Mouse (Mus musculus): ENCODE measurements at regions not wholly inside any gene's neighbourhood (a gene's known extent, or its start where the extent isn't known, plus 50 kb on each side); places are given as distances from the start of the nearest gene placed in this dataset.

DNA sequence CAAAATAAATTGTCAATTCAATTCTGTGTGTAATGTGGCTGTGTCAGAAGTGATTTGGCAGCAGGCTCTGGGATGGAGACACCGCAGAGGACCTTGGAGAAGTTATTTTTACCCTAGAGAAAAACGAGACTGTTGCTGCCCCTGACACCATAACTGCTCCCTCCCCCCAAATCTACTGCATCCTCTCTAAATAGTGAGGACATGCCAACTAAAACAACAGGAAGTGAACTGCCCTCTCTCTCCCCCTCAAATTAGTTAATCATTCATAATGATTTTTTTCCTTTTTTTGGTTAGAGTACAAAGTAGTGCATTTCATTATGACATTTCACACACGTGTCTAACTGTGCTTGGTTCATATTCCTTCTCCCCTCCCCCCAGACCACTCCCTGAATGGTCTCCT lies 55.6 kb upstream of the Pias1 start:
- DNase-seq (ENCODE audit: low spot score), result no peak

DNA sequence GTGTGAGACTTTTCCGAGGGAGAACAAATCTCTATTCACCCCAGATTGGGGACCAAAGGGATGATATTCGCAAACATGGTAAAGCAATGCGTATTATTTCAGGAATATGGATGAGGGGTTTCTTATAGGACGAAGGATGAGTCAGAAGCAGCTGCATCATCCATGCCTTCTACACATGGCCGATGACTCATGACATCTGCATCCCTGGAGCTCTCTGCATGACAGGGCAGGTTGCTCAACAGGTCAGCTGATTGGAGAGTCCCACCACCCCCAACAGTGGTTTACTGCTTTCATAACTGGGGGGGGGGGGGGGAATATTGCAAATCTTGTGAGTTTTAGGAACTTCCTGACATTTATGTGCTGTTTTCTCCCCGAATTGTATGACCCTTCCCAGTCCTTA lies 50.3 kb upstream of the Pias1 start:
- no peak for DNase-seq (ENCODE audit: low spot score)
